Mouse (Mus musculus): ENCODE data around the gene Slc10a4.
A peak's percentile ranks its signal among the peaks of the same experiment; 100 is the strongest.
"Not testable (repeated sequence)": the region's sequence is repeated elsewhere in the genome, so short reads cannot be mapped to it uniquely, and the experiment has no call there.

The Slc10a4 gene

DNA sequence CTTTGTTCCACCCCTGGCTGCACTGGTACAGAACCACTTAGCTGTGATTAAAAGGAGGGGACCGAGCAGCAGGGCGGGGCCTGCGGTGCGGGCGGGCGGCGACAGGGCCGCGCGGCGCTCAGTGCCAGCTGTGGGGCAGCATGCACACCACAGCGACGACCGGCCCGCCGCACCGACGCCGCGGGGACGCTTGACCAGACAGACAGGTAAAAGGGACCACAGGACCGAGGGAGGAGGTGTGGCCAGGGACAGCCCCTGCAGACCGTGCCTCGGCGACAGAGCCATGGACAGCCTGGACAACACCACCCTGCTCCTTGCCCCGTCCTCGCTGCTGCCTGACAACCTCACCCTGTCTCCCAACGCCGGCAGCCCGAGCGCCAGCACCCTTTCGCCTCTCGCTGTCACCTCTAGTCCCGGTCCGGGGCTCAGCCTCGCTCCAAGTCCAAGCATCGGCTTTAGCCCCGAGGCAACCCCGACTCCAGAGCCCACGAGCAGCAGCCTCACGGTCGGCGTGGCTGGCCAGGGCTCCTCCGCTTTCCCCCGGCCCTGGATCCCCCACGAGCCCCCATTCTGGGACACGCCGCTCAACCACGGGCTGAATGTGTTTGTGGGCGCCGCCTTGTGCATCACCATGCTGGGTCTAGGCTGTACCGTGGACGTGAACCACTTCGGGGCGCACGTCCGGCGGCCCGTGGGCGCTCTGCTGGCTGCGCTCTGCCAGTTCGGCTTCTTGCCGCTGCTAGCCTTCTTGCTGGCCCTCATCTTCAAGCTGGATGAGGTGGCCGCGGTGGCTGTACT lies at the start of gene Slc10a4:
Slc10a4 (plus strand) TSS at position 100 of the 798 bp plus-strand sequence.
- no peak for DNase-seq (ENCODE audit: low read depth, low spot score)

DNA sequence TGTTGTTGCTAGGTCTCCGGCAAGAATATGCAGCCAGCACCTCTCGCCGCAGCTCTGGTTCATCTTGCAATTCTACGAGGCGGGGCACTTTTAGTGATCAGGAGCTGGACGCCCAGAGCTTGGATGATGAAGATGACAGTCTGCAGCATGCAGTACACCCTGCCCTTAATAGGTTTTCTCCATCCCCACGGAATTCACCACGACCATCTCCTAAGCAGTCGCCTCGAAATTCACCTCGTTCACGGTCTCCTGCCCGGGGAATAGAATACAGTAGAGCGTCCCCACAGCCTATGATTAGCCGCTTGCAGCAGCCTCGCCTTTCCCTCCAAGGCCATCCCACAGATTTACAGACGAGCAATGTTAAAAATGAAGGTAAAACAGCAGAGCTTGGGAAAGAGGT lies 49.4 kb upstream of the Slc10a4 start:
- DNase-seq (ENCODE audit: low read depth, low spot score) = no peak

DNA sequence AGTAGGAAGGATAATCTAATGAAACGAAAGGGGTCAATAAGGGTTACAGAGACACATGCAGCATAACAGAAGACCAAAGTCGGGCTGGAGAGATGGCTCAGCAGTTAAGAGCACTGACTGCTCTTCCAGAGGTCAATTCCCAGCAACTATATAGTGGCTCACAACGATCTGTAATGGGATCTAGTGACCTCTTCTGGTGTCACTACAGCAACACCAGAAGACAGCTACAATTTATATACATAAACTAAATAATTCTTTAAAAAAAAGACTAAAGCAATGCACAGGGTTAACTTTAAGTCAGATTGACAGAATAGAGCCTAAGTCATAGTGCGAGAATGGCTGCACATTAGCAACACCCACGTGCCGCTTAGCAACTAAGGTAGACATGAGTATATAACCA lies 46.6 kb upstream of the Slc10a4 start:
- DNase-seq (ENCODE audit: low read depth, low spot score) = no peak

DNA sequence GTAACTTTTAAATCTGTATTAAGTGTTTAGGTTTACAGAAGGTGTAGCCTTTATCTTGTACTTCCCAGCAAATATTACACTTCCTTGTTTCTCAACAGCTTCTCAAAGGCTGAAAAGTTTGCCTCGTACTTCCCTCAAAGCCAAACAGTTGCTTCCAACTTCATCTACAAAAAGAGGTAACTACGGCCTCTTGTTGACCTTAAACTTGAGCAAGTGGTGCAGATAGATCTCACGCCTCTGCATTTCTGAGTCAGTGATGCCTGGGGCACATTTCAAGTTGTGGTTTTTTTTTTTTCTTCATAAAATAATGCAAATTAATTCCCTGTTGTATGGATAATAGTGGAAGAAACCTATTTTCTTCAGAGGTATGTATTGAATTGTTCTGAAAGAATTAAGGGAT lies 41.0 kb upstream of the Slc10a4 start:
- DNase-seq (ENCODE audit: low read depth, low spot score) = no peak

DNA sequence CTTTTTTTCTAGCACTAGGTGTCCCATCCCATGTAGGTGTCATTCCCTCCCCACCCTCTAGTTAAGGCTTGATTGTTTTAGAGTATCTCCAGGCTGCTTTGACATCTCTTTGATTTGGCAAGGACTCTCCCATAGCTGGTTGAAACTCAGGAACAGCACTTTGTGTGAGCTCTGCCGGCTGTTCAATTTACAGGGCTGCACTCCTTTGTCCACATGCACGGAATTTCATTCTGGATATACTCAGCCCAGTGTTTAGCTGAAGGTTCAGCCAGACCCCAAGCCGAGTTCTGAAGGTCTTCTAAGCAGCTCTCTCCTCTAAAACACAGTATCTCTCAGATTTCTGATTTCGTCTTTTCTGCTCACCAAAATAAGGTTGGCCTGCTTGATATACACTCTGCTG lies 34.2 kb upstream of the Slc10a4 start:
- DNase-seq (ENCODE audit: low read depth, low spot score) = no peak

DNA sequence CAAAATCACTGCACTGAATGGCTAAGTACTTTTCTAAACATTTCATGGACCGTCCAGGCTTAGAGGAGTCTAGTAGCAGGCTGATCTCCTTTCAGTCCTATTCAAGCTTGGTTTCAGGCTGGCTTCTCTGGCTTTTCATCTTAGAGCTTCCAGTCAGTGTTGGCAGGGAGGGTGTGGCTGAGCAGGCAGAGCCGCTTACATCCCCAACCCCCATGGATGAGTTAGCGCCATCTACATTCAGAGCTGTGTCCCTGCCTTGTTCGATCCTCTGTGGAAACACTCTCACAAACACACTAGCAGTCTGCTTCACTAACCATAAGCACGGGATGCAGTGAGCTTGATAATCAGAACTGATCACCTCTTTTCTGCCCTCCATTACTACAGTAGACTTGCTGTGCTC lies 33.7 kb upstream of the Slc10a4 start:
- peak; percentile 9 for DNase-seq (ENCODE audit: low read depth, low spot score)

DNA sequence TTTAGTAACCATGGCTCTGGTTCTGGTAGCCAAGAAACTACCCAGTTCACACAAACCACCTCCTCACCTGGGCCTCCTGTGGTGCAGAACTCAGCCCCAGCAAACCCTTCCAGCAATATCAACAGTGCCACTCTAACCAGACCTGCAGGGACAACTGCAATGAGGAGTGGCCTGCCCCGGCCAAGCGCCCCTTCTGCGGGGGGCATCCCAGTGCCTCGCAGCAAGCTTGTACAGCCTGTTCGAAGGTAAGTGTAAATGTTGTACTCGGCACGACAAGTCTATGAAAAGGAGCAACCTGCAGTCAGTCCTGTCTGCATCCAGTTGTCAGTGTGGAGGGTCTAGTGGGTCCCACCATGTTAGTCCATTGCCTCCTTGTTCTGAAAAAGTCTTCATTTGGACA lies 32.1 kb upstream of the Slc10a4 start, which contains the start of gene Gm10135:
Gm10135 (minus strand) TSS at position 101 of the 400 bp plus-strand sequence.
- no peak for DNase-seq (ENCODE audit: low read depth, low spot score)

DNA sequence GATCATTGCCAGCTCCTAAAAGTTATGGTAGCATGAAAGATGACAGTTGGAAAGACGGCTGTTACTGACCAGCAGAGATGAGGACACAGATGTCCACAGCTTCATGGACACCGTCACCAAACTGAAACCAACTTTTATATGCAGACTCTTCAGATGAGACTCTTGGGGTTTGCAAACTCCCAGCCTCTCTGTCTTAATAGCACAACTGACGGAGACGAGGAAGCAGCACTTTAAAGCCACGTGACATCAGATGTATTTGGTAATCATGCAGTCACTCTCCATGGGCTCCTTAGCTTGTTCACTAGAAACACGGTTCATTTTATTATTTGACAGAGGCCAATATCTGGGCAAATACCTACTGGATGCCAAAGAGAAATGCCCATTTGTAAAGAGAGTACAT lies 30.7 kb upstream of the Slc10a4 start:
- DNase-seq (ENCODE audit: low read depth, low spot score) = no peak

DNA sequence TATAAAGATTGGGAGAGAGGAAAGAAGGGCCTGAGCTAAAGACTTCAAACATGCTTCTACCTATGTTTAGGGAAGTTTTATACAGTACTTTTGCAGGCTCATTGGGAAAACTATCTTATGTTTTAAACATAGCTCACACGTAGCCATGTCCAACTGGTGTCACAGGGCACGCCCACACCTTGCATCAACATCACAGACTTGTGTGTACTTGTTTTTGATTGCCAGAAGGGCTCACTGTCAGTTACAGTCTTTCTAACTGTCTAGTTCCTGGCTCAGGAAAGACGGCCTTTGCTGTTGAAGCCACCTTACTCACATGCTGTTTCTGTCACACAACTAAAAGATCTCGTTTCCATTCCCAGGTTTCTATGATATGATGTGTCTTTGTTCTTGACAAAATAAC lies 30.1 kb upstream of the Slc10a4 start:
- DNase-seq (ENCODE audit: low read depth, low spot score) = no peak

DNA sequence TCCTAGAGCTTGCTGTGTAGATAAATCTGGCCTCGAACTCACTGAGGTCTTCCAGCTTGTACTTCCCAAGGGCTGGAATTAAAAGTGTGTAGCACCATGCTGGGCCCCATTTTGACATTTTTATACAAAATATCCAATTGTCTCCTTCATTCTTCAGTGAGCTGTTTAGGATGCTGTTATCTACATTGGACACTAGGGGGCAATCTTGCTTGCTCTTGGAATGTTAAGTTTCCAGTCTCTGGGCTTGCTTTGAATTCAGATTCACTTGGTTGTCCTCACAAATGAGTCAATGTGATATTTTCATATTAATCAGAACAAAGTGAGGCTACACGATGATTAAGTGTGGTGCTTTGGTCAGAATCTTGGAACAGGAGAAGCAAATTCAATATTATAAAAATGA lies 22.6 kb upstream of the Slc10a4 start:
- no peak for DNase-seq (ENCODE audit: low read depth, low spot score)

DNA sequence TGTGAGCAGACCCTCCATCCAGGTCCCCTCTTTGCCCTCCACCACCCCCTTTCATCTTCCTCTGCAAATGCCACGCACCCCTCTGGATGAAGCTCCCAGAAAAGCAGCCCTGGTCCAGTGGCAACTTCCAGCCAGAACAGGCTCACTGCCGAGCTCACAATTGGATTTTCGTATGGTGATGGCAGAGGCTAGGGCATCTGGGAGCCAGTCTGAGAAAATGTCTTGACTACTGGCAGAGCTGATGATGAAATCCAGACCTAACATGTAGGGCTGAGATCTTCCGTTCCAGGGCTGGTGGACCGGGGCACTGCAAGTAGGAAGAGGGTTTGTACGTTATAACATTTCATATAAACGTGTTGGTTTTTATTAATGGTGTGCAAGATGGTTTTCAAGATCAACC lies 18.9 kb upstream of the Slc10a4 start:
- DNase-seq (ENCODE audit: low read depth, low spot score) = no peak

DNA sequence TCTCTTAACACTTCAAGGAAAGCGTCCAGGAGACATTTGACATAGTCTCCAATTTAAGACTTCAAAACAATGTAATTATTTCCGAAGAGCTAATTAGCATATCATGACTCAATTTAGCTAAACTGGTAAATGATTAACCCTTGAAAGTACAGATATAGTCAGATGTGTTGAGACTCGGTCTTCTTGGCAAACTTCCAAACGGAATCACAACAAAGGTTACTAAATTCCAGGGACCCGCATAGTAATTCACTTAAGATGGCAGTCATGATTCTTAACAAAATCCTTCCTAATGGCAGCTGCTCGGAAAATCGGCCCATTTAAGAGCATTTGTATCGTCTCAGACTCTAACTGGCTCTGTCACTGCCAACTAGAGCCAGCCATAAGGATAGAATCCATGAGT lies 16.9 kb upstream of the Slc10a4 start:
- no peak for DNase-seq (ENCODE audit: low read depth, low spot score)

DNA sequence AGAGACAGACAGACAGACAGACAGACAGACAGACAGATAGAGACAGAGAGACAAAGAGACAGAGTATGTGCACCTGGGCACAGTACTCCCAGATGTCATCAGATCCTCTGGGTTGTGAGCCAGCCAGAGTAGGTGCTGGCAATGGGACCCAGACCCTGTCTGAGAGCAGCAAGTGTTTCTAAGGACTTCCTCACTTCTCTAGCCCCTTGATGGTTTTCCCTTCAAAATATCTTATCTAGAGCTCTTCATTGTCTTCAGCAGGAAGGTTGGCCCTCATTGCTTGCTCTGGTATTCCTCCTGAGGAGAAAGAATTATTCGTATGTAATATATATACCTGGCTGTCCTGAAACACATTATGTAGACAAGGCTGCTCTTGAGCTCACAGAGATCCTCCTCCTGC lies 14.2 kb upstream of the Slc10a4 start:
- DNase-seq (ENCODE audit: low read depth, low spot score) = no peak

DNA sequence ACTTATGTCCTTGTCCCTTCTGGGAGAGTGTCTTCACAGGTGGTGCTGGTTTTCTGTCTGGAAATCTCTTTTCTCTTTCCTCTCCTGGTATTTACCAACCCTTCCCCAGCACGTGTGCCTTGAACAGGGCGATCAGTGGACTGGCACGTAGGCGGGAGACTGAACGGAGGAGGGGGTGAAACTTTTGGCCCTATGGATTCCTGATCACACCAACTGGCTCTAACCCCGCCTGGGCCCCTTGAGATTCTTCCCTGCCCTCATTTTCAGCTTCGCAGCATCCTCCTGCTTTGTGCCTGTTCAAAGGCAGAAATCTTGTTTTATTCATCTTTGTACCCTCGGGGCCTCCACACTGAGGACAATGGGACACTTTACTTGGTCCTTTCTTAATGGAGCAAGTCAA lies 12.3 kb upstream of the Slc10a4 start:
- no peak for DNase-seq (ENCODE audit: low read depth, low spot score)

DNA sequence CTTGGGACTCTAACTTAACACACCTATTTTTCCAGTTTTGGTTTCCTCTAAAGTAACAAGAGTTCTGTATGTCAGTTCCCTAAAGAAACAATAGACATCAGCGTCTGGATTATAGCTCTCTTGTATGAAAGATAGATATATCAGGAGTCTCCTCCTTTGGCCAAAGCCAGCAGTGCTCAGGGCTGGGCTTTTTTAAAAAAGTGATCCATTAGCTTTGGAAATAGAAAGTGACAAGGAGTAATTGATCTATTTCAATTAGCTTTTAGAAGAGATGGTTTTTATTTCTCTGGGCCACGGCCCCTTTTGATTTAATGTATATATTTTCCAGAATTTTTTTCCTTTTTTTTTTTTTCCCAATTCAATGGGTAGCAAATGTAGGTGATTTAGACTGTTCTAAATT lies 11.8 kb upstream of the Slc10a4 start:
- DNase-seq (ENCODE audit: low read depth, low spot score) = no peak

DNA sequence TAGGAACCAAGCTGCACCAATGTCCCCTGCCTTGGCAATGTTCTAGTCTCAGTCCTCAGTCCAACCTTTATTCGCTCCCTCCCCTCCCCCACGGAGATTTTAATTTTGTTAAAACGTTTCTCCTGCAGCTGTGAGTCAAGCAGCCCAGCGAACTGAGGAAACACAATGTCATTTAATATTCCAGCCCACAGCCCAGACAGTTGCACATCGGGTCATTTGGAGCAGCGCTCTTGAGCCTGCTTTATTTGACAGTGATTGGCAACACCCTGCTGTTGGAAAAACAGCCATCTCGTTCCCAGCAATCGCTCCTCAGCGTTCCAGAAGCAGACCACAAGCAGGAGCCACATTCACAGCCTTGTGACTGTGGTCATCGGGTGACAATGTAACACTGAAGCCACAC lies 11.3 kb upstream of the Slc10a4 start:
- DNase-seq (ENCODE audit: low read depth, low spot score) = no peak

DNA sequence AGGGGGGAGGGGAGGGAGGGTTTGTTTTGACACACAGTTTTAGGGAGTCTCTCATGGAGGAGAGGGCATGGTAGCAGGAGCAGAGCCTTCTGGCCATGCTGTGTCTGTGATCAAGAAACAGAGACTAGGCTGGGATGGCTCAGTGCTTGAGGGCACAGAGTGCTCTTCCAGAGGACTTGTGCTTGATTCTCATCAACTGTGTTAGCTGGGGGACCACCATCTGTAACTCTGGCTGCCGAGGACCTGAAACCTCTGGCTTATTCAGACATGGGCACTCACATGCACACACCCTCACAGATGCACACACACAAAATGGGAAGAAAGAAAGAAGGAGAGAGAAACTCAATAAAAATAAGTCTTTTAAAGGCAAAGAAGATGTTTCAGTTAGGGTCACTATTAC lies 8.1 kb upstream of the Slc10a4 start:
- not testable (repeated sequence) for DNase-seq (ENCODE audit: low read depth, low spot score)

DNA sequence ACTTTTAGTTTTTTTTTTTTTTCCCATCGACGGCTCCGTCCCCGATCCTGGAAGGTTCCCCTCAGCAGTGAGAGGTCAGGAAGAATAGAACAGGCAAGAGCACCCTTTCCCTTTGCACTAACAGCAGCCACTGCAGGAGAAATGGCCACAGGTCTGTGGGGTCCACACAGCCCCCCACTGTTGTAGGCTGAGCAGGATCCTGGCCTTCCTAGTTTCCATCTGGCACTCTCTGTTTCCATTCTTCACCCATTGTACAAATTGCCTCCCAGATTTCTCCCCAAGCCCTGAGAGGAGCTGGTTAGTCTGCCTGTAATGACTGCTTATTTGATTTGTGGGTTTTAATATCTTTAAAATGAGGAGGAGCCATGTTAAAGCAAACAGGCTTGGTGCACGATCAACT lies 2.6 kb upstream of the Slc10a4 start:
- no peak for DNase-seq (ENCODE audit: low read depth, low spot score)

DNA sequence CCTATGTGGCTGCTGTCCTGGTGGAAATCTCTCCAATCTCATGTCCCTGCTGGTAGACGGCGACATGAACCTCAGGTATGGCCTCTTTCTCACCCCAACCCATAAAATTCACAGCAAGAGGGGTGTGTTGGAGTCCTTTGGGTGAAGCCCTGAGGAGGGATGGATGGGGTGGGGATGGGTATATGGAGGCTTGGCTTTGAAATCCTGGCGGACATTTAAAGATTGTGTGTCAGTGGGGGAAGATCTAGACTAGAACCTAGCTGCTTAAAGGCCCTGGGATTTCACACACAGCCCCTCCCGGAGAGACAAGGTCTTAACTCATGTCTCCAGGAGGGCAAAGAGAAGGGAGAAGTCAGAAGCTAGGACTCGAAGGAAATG lies 888 bp downstream of the Slc10a4 start:
- no peak for DNase-seq (ENCODE audit: low read depth, low spot score)

DNA sequence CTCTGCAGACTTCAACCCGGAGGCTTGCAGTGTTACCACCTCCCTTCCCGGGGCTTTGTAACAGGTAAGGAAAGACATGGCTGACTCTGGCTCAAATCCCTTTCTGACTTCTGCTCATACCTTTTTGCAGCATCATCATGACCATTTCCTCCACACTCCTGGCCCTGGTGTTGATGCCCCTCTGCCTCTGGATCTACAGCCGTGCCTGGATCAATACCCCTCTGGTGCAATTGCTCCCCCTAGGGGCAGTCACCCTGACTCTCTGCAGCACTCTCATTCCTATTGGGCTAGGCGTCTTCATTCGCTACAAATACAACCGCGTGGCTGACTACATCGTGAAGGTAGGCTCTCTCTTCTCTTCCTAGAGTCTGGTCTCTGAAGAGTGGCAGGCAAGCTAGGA lies 1.5 kb downstream of the Slc10a4 start:
- not testable (repeated sequence) for DNase-seq (ENCODE audit: low read depth, low spot score)

DNA sequence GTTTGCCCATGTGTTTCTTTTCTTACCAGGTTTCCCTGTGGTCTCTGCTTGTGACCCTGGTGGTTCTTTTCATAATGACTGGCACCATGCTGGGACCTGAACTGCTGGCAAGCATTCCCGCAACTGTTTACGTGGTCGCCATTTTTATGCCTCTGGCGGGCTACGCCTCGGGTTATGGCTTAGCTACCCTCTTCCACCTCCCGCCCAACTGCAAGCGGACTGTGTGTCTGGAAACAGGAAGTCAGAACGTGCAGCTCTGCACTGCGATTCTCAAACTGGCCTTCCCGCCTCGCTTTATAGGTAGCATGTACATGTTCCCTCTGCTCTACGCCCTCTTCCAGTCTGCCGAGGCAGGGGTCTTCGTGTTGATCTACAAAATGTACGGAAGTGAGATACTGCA lies 5.1 kb downstream of the Slc10a4 start:
- DNase-seq (ENCODE audit: low read depth, low spot score) = not testable (repeated sequence)

DNA sequence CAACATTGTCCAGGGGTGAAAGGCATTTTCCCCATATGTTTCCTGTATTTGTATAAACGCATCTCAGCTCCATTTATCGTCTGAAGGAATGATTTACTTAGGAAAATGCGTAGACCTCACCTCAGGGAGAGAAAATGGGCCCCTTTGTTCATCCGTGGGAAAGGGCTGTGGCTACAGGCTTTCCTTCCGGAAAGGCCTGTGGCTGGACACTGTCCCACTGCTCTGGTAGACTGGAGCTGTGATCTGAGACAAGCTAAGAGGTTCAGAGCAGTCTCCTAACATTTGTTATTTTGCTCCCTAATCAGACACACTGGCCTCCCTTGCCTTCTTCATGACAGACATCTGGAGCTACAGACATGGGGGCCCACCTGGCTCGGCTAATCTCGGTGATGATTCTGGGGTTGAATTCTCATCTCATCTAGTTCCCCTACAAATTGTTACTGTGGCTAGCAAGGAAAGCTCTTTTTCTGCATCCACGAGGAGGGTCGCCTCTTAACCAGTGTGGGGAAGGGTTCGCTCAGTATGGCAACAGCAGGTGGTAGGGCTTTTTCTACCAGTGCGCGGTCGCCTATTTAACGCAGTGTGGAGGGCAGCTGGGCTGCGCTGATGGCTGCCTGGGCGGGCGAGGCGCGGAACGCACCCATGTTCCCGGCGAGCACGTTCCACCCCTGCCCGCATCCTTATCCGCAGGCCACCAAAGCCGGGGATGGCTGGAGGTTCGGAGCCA lies 6.4 kb downstream of the Slc10a4 start:
- not testable (repeated sequence) for DNase-seq (ENCODE audit: low read depth, low spot score)

DNA sequence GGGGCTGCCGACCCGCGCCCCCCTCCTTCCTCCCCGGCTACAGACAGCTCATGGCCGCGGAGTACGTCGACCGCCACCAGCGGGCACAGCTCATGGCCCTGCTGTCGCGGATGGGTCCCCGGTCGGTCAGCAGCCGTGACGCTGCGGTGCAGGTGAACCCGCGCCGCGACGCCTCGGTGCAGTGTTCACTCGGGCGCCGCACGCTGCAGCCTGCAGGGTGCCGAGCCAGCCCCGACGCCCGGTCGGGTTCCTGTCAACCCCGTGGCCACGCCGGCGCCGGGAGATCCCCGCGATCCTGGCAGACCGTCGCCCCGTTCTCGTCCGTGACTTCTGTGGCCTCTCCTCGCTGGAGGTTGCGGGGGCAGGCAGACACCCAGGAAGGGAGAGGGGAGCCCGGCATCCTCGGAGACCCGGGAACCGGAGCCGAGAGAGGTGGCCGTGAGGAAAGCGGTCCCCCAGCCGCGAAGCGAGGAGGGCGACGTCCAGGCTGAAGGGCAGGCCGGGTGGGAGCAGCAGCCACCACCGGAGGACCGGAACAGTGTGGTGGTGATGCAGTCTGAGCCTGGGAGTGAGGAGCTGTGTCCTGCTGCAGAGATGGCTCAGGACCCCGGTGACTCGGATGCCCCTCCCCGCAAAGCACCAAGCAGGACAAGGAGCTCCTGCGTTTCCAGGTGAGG lies 7.1 kb downstream of the Slc10a4 start:
- DNase-seq (ENCODE audit: low read depth, low spot score) = not testable (repeated sequence)
